17 mouse cellular contexts compared by ENCODE assay signal in the genomic region with DNA sequence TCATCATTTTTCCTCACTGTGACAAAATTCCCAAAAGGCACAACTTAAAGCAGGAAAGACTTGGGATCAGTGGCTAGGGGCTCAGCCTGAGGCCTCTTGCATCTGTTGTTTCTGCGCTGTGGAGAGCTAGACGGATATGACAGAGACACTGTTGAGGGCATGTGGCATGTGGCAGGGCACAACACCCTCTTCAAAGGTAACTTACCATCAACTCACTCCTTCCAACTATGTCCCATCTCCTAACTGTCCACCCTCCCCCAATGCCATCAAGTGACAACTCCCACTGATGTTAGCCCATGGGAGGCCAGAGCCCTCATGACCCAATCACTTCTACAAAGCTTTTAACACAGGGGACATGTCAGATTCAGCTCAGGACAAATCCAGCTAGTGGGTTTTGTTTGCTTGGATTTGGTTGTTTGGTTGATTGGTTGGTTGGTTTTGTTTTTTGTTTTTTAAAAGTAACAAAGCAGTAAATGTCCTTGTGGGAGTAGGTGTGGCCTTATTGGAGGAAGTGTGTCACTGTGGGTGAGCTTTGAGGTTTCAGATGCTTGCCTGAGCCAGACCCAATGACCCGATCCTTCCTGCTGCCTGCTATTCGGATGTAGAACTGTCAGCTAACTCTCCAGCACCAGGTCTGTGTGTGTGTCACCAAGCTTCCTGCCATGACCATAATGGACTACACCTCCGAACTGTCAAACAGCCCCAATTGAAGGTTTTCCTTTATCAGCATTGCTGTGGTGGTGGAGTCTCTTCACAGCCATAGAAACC. TPM values are rescaled to one million over a fixed set of nuclear protein-coding genes. Genes with fewer than 3 reads are reported as not detected.
DNase-seq lines count a peak whose midpoint lies in the region; ATAC-seq and TF ChIP-seq lines count a peak whose summit lies in the region.
"Had no signal": no experiment of that assay in that cellular context is flagged by ENCODE, and none has a peak within 500 bp of the region (broad histone marks: within the 10 kb centered on the region; RNA-seq: fewer than 3 reads in every experiment).

No protein-coding gene starts in this region.

- TF ChIP-seq CTCF in thymus, adult 2 months (IDR thresholded peaks at IDR 0.05; ENCODE audit: borderline replicate concordance, control insufficient read depth, extremely low read depth, insufficient read depth, low read length, poor library complexity): no peak

- H3K9me3 ChIP-seq in intestine, embryonic 16.5 days (ENCODE audit: control insufficient read depth, low read length): no peaks in the 10 kb centered on the region
- no peaks in the 10 kb centered on the region for H3K9me3 ChIP-seq in hindbrain, embryonic 16.5 days (ENCODE audit: control insufficient read depth, low read length)
- H3K9me3 ChIP-seq: forebrain, embryonic 15.5 days; hindbrain, embryonic 10.5 days; lung, embryonic 15.5 days; midbrain, embryonic 12.5 days had no signal

- H3K27ac ChIP-seq in thymus, adult 2 months (ENCODE audit: control insufficient read depth, insufficient read depth, low read length): peak overlapping the region; percentile 52; the same call in 1 of the 2 replicates
- H3K27ac ChIP-seq in intestine, embryonic 16.5 days (ENCODE audit: low read length): no peak overlapping the region
- no peak overlapping the region for H3K27ac ChIP-seq in hindbrain, embryonic 16.5 days (ENCODE audit: low read depth, low read length)
- H3K27ac ChIP-seq: forebrain, embryonic 15.5 days; hindbrain, embryonic 10.5 days; layer of hippocampus, adult 2 months; lung, embryonic 15.5 days; midbrain, embryonic 12.5 days had no signal

- DNase-seq in CD4-positive helper T cell, adult 2 months (ENCODE audit: low read depth, low spot score): peak; percentile 82
- peak; percentile 85 for DNase-seq in T-cell, adult 2 months (ENCODE audit: low spot score)
- DNase-seq in thymus, adult 2 months: peak; percentile 26
- DNase-seq in cerebellum, postnatal 25 days: no peak
- DNase-seq: cerebellum, adult 11-12 months; gastrocnemius, postnatal 10 days; kidney, adult 2 months had no signal

- peaks cover 37% of the 10 kb centered on the region for H3K4me1 ChIP-seq in thymus, adult 2 months (replicated peaks; ENCODE audit: control insufficient read depth, insufficient read depth, low read length)
- no peaks in the 10 kb centered on the region for H3K4me1 ChIP-seq in intestine, embryonic 16.5 days (ENCODE audit: control insufficient read depth, insufficient read depth, low read length)
- peaks cover 7% of the 10 kb centered on the region for H3K4me1 ChIP-seq in hindbrain, embryonic 16.5 days (ENCODE audit: control insufficient read depth, insufficient read depth, low read depth, low read length)
- H3K4me1 ChIP-seq: forebrain, embryonic 15.5 days; hindbrain, embryonic 10.5 days; lung, embryonic 15.5 days had no signal

- H3K27me3 ChIP-seq in thymus, adult 2 months (ENCODE audit: control insufficient read depth, insufficient read depth, low read length): no peaks in the 10 kb centered on the region
- H3K27me3 ChIP-seq in intestine, embryonic 16.5 days (replicated peaks; ENCODE audit: control insufficient read depth, insufficient read depth, low read length): no peaks in the 10 kb centered on the region
- no peaks in the 10 kb centered on the region for H3K27me3 ChIP-seq in hindbrain, embryonic 16.5 days (replicated peaks; ENCODE audit: control insufficient read depth, insufficient read depth, low read length)
- H3K27me3 ChIP-seq: forebrain, embryonic 15.5 days; lung, embryonic 15.5 days; midbrain, embryonic 12.5 days had no signal

- 39% methylated on average over 5 of the region's 5 CpGs for WGBS in thymus, adult 2 months
- WGBS in intestine, embryonic 16.5 days: 84% methylated on average over 5 of the region's 5 CpGs
- 66% methylated on average over 5 of the region's 5 CpGs for WGBS in hindbrain, embryonic 16.5 days

- no peak overlapping the region for H3K4me3 ChIP-seq in thymus, adult 2 months (ENCODE audit: control insufficient read depth, insufficient read depth, low read length)
- H3K4me3 ChIP-seq in intestine, embryonic 16.5 days (ENCODE audit: low read length): no peak overlapping the region
- no peak overlapping the region for H3K4me3 ChIP-seq in hindbrain, embryonic 16.5 days (ENCODE audit: low read length)
- H3K4me3 ChIP-seq: forebrain, embryonic 15.5 days; hindbrain, embryonic 10.5 days; layer of hippocampus, adult 2 months; lung, embryonic 15.5 days; midbrain, embryonic 12.5 days had no signal

- ATAC-seq in megakaryocyte progenitor cell, adult 5-6 weeks (replicated peaks; ENCODE audit: poor library complexity): peak; percentile 89
- ATAC-seq in intestine, embryonic 16.5 days: no peak
- no peak for ATAC-seq in hindbrain, embryonic 16.5 days
- ATAC-seq: forebrain, embryonic 15.5 days had no signal

- no peak overlapping the region for H3K4me2 ChIP-seq in intestine, embryonic 16.5 days (ENCODE audit: low read depth, low read length)
- H3K4me2 ChIP-seq in hindbrain, embryonic 16.5 days (ENCODE audit: low read length): no peak overlapping the region
- H3K4me2 ChIP-seq: forebrain, embryonic 15.5 days; heart, embryonic 11.5 days; lung, embryonic 15.5 days; midbrain, embryonic 12.5 days had no signal

- no peak for TF ChIP-seq POLR2A in thymus, adult 2 months (IDR thresholded peaks at IDR 0.05; ENCODE audit: control insufficient read depth, extremely low read depth, insufficient read depth, low read length, poor library complexity)

- no peak overlapping the region for H3K9ac ChIP-seq in intestine, embryonic 16.5 days (ENCODE audit: low read depth, low read length)
- H3K9ac ChIP-seq in hindbrain, embryonic 16.5 days (ENCODE audit: low read depth, low read length): no peak overlapping the region
- H3K9ac ChIP-seq: forebrain, embryonic 15.5 days; lung, embryonic 15.5 days; midbrain, embryonic 12.5 days had no signal

- no peaks in the 10 kb centered on the region for H3K36me3 ChIP-seq in thymus, adult 2 months (ENCODE audit: control insufficient read depth, insufficient read depth, low read length)
- H3K36me3 ChIP-seq in intestine, embryonic 16.5 days (ENCODE audit: control insufficient read depth, insufficient read depth, low read length): no peaks in the 10 kb centered on the region
- H3K36me3 ChIP-seq in hindbrain, embryonic 16.5 days (ENCODE audit: control insufficient read depth, insufficient read depth, low read length): no peaks in the 10 kb centered on the region
- H3K36me3 ChIP-seq: forebrain, embryonic 15.5 days; G1E; hindbrain, embryonic 10.5 days; lung, embryonic 15.5 days; midbrain, embryonic 12.5 days had no signal

RNA-seq across cellular contexts. Expression of a gene that starts 53.2 kb away (rescaled TPM):
- 0.64 TPM in 1 of 2 replicates, not detected in the other for total RNA-seq in megakaryocyte progenitor cell, adult 5-6 weeks (2015)
- 0.37 TPM in 1 of 2 replicates, not detected in the other for total RNA-seq in megakaryocyte progenitor cell, adult 5-6 weeks (2017)
- polyA plus RNA-seq in thymus, adult 2 months (2012; rRNA removed): 279 and 361 TPM in 2 replicates
- polyA plus RNA-seq in intestine, embryonic 16.5 days (2015; fragmentation: Nextera tagmentation; extraction: Ambion mirVana): 0.28 and 0.31 TPM in 2 replicates
- 8.0 and 13.0 TPM in 2 replicates for polyA plus RNA-seq in hindbrain, embryonic 16.5 days (2015; fragmentation: Nextera tagmentation; extraction: Ambion mirVana)
- polyA plus RNA-seq: G1E had no signal

Comparison
In these comparisons a context has a peak if more than half of its experiments do, and no peak if none do; other contexts are left out.
1. DNase-seq: peak in CD4-positive helper T cell, adult 2 months (single experiment), T-cell, adult 2 months (single experiment) and thymus, adult 2 months (single experiment); none in cerebellum, postnatal 25 days (0 of 2).
2. RNA of a gene that starts 53.2 kb away (polyA plus RNA-seq): 279 to 361 TPM in thymus, adult 2 months; 8.0 to 13.0 TPM in hindbrain, embryonic 16.5 days and 0.28 to 0.31 TPM in intestine, embryonic 16.5 days; every median in the first group is over 10 times any median in the second.